Mouse (Mus musculus): ENCODE measurements around the gene Ggn. TPM values are rescaled to one million over a fixed set of nuclear protein-coding genes. Genes with fewer than 3 reads are reported as not detected.
A peak's percentile ranks its signal among the peaks of the same experiment; 100 is the strongest.

Ggn gene
- polyA plus RNA-seq, 1 experiment: 1.1 TPM

DNA sequence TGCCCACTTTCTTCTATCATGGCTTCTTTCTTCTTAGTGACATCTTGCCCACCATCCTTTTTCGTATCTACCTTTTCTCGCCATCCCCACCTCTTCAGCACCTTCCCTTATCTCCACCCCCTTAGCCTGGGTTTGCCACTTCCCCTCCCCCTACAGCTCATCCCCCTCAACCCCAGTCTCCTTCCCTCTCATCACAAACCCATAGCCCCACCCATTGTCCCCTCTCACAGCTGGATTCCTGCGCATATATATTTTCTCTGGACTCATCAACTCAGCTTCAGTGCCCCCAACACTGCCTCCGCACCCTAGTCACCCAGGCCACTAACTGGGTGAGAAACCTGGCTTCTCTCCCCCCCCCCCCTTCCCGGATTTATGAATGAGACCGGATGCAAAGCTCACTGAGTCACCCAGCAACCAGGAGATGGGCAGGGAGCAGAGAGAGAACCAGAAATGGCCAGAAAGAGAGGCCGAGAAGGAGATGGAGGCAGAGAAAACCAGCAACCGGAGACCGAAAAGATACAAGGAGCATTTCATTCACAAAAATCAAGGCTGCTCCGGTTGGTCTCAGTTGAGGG, 1.8 kb upstream of the Ggn start:
- peak overlapping the region; percentile 90 for H3K4me3 ChIP-seq (replicated peaks; ENCODE audit: insufficient read depth, low read depth, low read length)
- no peak for TF ChIP-seq POLR2A (IDR thresholded peaks at IDR 0.05; ENCODE audit: borderline replicate concordance, insufficient read depth, low read length)
- no peak for TF ChIP-seq CTCF (IDR thresholded peaks at IDR 0.05; ENCODE audit: borderline replicate concordance, insufficient read depth, low read depth, low read length)
- no peak for DNase-seq
- WGBS: 9% methylated on average over 10 of the region's 10 CpGs
- peaks cover 11% of the 10 kb centered on the region; the same call in 1 of the 2 replicates for H3K4me1 ChIP-seq (ENCODE audit: control insufficient read depth, insufficient read depth, low read length)
- no peak overlapping the region for H3K27ac ChIP-seq (ENCODE audit: insufficient read depth, low read length)
- H3K27me3 ChIP-seq (ENCODE audit: control insufficient read depth, insufficient read depth, low read length): no peaks in the 10 kb centered on the region

GRCm38 (mm10) chr7:29168791-29169230, 1.2 kb upstream of the Ggn start:
- Histone ChIP-seq H3K4me3 (replicated peaks; ENCODE audit: insufficient read depth, low read depth, low read length) (peak overlapping the region; percentile 90), H3K27me3 (ENCODE audit: control insufficient read depth, insufficient read depth, low read length) (no peaks in the 10 kb centered on the region), H3K27ac (ENCODE audit: insufficient read depth, low read length) (no peak overlapping the region; the same call in 1 of the 2 replicates), H3K4me1 (ENCODE audit: control insufficient read depth, insufficient read depth, low read length) (peaks cover 11% of the 10 kb centered on the region; the same call in 1 of the 2 replicates)
- WGBS: under 1% methylated on average over 14 of the region's 14 CpGs
- no peak for TF ChIP-seq POLR2A (IDR thresholded peaks at IDR 0.05; ENCODE audit: borderline replicate concordance, insufficient read depth, low read length)
- TF ChIP-seq CTCF (IDR thresholded peaks at IDR 0.05; ENCODE audit: borderline replicate concordance, insufficient read depth, low read depth, low read length): no peak
- DNase-seq: peak in 1 of 2 experiments; percentile 41

DNA sequence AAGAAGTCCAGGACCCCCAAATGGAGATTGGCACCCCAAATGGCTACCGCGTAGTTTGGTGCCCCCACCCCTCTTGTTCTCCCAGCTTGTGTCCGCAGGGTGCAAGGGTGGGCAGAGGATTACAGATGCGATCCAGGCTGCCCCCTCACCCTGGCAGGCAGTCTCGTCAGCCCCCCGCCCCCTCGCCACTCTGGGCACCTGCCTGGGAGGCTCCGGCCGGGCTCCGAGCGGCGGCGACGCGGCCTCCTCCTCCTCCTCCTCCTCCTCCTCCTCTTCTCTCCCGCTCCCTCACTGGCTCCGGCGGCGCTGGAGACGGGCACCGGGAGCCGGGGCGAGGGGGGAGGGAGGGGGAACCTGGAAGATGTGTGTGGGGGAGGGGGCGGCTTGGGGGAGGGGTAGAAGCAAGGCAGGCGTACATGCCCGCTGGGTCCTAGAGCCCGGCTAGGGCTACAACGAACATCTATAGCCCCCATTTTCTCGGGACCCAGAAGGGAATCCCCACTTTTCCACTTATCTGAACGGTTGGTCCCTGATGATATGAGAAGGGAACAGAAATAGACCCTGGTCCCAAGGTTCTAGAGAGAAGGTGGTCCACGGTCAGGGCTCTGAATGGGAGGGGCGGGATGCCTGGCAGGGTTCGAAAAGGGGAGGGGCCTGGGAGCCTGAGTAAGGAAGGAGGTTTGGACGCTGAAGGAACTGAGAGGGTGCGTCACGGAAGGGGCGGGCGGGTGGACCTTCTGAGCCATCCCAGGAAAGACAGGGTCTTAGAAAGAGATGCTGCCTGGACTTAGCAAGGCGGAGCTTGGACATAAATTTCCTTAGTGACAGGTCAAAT, 562 bp upstream of the Ggn start:
- DNase-seq: peak; percentile 88
- Histone ChIP-seq H3K4me3 (replicated peaks; ENCODE audit: insufficient read depth, low read depth, low read length) (peak overlapping the region; percentile 90), H3K4me1 (ENCODE audit: control insufficient read depth, insufficient read depth, low read length) (peaks cover 11% of the 10 kb centered on the region; the same call in 1 of the 2 replicates), H3K27me3 (ENCODE audit: control insufficient read depth, insufficient read depth, low read length) (no peaks in the 10 kb centered on the region), H3K27ac (ENCODE audit: insufficient read depth, low read length) (no peak overlapping the region)
- WGBS: under 1% methylated on average over 38 of the region's 39 CpGs
- 0 out of 2 replicates have a peak, but pooled peaks have one; percentile 11 for TF ChIP-seq POLR2A (IDR thresholded peaks at IDR 0.05; ENCODE audit: borderline replicate concordance, insufficient read depth, low read length)
- no peak for TF ChIP-seq CTCF (IDR thresholded peaks at IDR 0.05; ENCODE audit: borderline replicate concordance, insufficient read depth, low read depth, low read length)

GRCm38 (mm10) chr7:29170755-29171561, 948 bp downstream of the Ggn start:
- H3K4me3 ChIP-seq (replicated peaks; ENCODE audit: insufficient read depth, low read depth, low read length): peak overlapping the region; percentile 90
- H3K4me1 ChIP-seq (ENCODE audit: control insufficient read depth, insufficient read depth, low read length): peaks cover 11% of the 10 kb centered on the region; the same call in 1 of the 2 replicates
- H3K27ac ChIP-seq (ENCODE audit: insufficient read depth, low read length): no peak overlapping the region
- TF ChIP-seq POLR2A (IDR thresholded peaks at IDR 0.05; ENCODE audit: borderline replicate concordance, insufficient read depth, low read length) (no peak), CTCF (IDR thresholded peaks at IDR 0.05; ENCODE audit: borderline replicate concordance, insufficient read depth, low read depth, low read length) (no peak)
- H3K27me3 ChIP-seq (ENCODE audit: control insufficient read depth, insufficient read depth, low read length): no peaks in the 10 kb centered on the region
- WGBS: 2% methylated on average over 43 of the region's 43 CpGs
- DNase-seq: no peak

DNA sequence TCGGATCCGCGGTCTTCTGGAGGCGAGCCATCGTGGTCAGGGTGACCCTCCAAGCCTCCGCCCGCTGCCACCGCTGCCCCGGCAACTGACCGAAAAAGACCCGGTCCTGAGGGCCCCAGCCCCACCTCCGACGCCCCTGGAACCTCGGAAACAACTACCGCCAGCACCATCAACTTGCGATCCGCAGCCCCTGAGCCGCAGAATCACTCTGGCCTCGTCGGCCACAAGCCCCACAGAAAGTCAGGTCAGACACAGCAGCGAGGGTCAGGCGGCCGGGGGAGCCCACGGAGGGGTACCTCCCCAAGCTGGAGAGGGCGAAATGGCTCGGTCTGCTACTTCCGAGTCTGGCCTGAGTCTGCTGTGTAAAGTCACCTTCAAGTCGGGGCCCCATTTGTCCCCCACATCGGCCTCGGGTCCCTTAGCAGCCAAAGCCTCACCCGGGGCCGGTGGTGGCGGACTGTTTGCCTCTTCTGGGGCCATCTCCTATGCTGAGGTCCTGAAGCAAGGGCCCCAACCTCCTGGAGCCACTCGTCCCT, 1.6 kb downstream of the Ggn start:
- WGBS: 7% methylated on average over 34 of the region's 34 CpGs
- Histone ChIP-seq H3K27ac (ENCODE audit: insufficient read depth, low read length) (no peak overlapping the region), H3K4me1 (ENCODE audit: control insufficient read depth, insufficient read depth, low read length) (peaks cover 11% of the 10 kb centered on the region; the same call in 1 of the 2 replicates), H3K4me3 (replicated peaks; ENCODE audit: insufficient read depth, low read depth, low read length) (no peak overlapping the region), H3K27me3 (ENCODE audit: control insufficient read depth, insufficient read depth, low read length) (no peaks in the 10 kb centered on the region)
- no peak for TF ChIP-seq POLR2A (IDR thresholded peaks at IDR 0.05; ENCODE audit: borderline replicate concordance, insufficient read depth, low read length)
- TF ChIP-seq CTCF (IDR thresholded peaks at IDR 0.05; ENCODE audit: borderline replicate concordance, insufficient read depth, low read depth, low read length): no peak
- no peak for DNase-seq

GRCm38 (mm10) chr7:29172390-29173016, 2.5 kb downstream of the Ggn start:
- TF ChIP-seq CTCF (IDR thresholded peaks at IDR 0.05; ENCODE audit: borderline replicate concordance, insufficient read depth, low read depth, low read length) (no peak), POLR2A (IDR thresholded peaks at IDR 0.05; ENCODE audit: borderline replicate concordance, insufficient read depth, low read length) (no peak)
- Histone ChIP-seq H3K4me3 (replicated peaks; ENCODE audit: insufficient read depth, low read depth, low read length) (no peak overlapping the region), H3K4me1 (ENCODE audit: control insufficient read depth, insufficient read depth, low read length) (peaks cover 11% of the 10 kb centered on the region; the same call in 1 of the 2 replicates), H3K27me3 (ENCODE audit: control insufficient read depth, insufficient read depth, low read length) (no peaks in the 10 kb centered on the region), H3K27ac (ENCODE audit: insufficient read depth, low read length) (no peak overlapping the region)
- 42% methylated on average over 32 of the region's 32 CpGs for WGBS
- no peak for DNase-seq

DNA sequence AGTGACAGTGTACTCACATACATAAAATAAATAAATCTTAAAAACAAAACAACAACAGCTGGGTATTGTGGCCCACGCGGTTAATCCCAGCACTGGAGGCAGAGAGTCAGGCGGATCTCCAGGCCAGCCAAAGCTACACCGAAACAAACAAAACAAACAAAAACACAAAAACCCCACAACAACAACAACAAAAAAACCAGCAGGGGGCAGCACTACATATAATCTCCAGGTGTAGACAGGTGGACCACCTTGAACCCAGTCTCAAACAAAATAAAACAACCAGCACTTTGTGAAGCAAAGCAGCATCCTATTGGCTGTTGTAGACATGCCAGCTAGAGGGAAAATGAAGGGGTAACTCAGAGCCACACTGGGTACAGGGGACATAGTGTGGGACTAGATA, 8.1 kb downstream of the Ggn start:
- Histone ChIP-seq H3K4me1 (ENCODE audit: control insufficient read depth, insufficient read depth, low read length) (peaks cover 7% of the 10 kb centered on the region), H3K27me3 (ENCODE audit: control insufficient read depth, insufficient read depth, low read length) (no peaks in the 10 kb centered on the region), H3K27ac (ENCODE audit: insufficient read depth, low read length) (no peak overlapping the region), H3K4me3 (replicated peaks; ENCODE audit: insufficient read depth, low read depth, low read length) (no peak overlapping the region)
- 87% methylated on average over 4 of the region's 4 CpGs for WGBS
- no peak for DNase-seq
- TF ChIP-seq POLR2A (IDR thresholded peaks at IDR 0.05; ENCODE audit: borderline replicate concordance, insufficient read depth, low read length) (no peak), CTCF (IDR thresholded peaks at IDR 0.05; ENCODE audit: borderline replicate concordance, insufficient read depth, low read depth, low read length) (no peak)
